Mouse (Mus musculus) hindbrain, embryonic 15.5 days (tissue): ENCODE measurements at regions not wholly inside any gene's neighbourhood (a gene's known extent, or its start where the extent isn't known, plus 50 kb on each side); places are given as distances from the start of the nearest gene placed in this dataset.

Source experiments
- ATAC-seq: fragments of 200-750 bp; cut with Nextera tagmentation; 2 replicates; pipeline ENCODE4 v1.8.0; 2017; ENCODE audit warnings: low read depth, moderate number of reproducible peaks, moderate TSS enrichment; ENCODE audit not compliant: low FRiP score
- H3K27ac ChIP-seq: fragments of 300-500 bp; sonication (generic); replicated peaks from 2 replicates; pipeline ENCODE4 v1.5.1; 2015; ENCODE audit warnings: mild to moderate bottlenecking, inconsistent platforms
- H3K27me3 ChIP-seq: fragments of 300-500 bp; sonication (generic); 2 replicates; pipeline ENCODE4 v1.6.1; 2015; ENCODE audit warnings: control low read depth, inconsistent platforms
- H3K36me3 ChIP-seq: fragments of 300-500 bp; sonication (generic); 2 replicates; pipeline ENCODE4 v1.6.1; 2015; ENCODE audit warnings: control low read depth, inconsistent platforms
- H3K4me1 ChIP-seq: fragments of 300-500 bp; sonication (generic); replicated peaks from 2 replicates; pipeline ENCODE4 v1.6.1; 2015; ENCODE audit warnings: control low read depth, inconsistent platforms
- H3K4me2 ChIP-seq: fragments of 300-500 bp; sonication (generic); 2 replicates; pipeline ENCODE4 v1.6.1; 2015; ENCODE audit warnings: moderate library complexity, mild to moderate bottlenecking, inconsistent platforms
- H3K4me3 ChIP-seq: fragments of 300-500 bp; sonication (generic); 2 replicates; pipeline ENCODE4 v1.5.1; 2015; ENCODE audit warnings: mild to moderate bottlenecking, inconsistent platforms
- H3K9ac ChIP-seq: fragments of 300-500 bp; sonication (generic); 2 replicates; pipeline ENCODE4 v1.6.1; 2015; ENCODE audit warnings: inconsistent platforms
- H3K9me3 ChIP-seq: fragments of 300-500 bp; sonication (generic); 2 replicates; pipeline ENCODE4 v1.6.1; 2016; ENCODE audit warnings: control low read depth, inconsistent platforms
- WGBS: fragments of 180-500 bp; shearing (Covaris S2); methylation state at CpG from one replicate; pipeline ENCODE4 v1.1.7; 2015; 5-methylcytosine and 5-hydroxymethylcytosine counted together

GRCm38 (mm10) chr17:75796380-75796779 lies 244.6 kb upstream of the Fam98a start:
- H3K4me3 ChIP-seq = no peak overlapping the region
- no peaks in the 10 kb centered on the region for H3K9me3 ChIP-seq
- no peak for ATAC-seq
- H3K4me1 ChIP-seq = no peaks in the 10 kb centered on the region
- H3K27me3 ChIP-seq = no peaks in the 10 kb centered on the region
- H3K36me3 ChIP-seq = no peaks in the 10 kb centered on the region
- 83% methylated on average over 3 of the region's 3 CpGs for WGBS
- H3K27ac ChIP-seq = no peak overlapping the region
- H3K9ac ChIP-seq = no peak overlapping the region
- H3K4me2 ChIP-seq = no peak overlapping the region

- H3K4me1 ChIP-seq = no peaks in the 10 kb centered on the region
- H3K36me3 ChIP-seq = no peaks in the 10 kb centered on the region
- H3K9ac ChIP-seq = no peak overlapping the region
- no peak overlapping the region for H3K4me2 ChIP-seq
- no peak overlapping the region for H3K4me3 ChIP-seq
- no peak overlapping the region for H3K27ac ChIP-seq
- WGBS = 77% methylated on average over 3 of the region's 3 CpGs
- H3K27me3 ChIP-seq = no peaks in the 10 kb centered on the region
- H3K9me3 ChIP-seq = no peaks in the 10 kb centered on the region
- no peak for ATAC-seq
These were observed 244.0 kb upstream of the Fam98a start for GRCm38 (mm10) chr17:75795772-75796171.

- H3K27me3 ChIP-seq = no peaks in the 10 kb centered on the region
- no peak for ATAC-seq
- no peak overlapping the region for H3K9ac ChIP-seq
- no peaks in the 10 kb centered on the region for H3K36me3 ChIP-seq
- H3K9me3 ChIP-seq = no peaks in the 10 kb centered on the region
- no peak overlapping the region for H3K27ac ChIP-seq
- H3K4me3 ChIP-seq = no peak overlapping the region
- 47% methylated on average over 2 of the region's 2 CpGs for WGBS
- no peak overlapping the region for H3K4me2 ChIP-seq
- H3K4me1 ChIP-seq = no peaks in the 10 kb centered on the region
These were observed 228.0 kb upstream of the Fam98a start for GRCm38 (mm10) chr17:75779770-75780169.

GRCm38 (mm10) chr17:75776611-75777010 lies 224.9 kb upstream of the Fam98a start:
- ATAC-seq = no peak
- Histone ChIP-seq H3K36me3 (no peaks in the 10 kb centered on the region), H3K27ac (no peak overlapping the region), H3K4me2 (no peak overlapping the region), H3K9me3 (no peaks in the 10 kb centered on the region), H3K27me3 (no peaks in the 10 kb centered on the region), H3K4me3 (no peak overlapping the region), H3K4me1 (no peaks in the 10 kb centered on the region), H3K9ac (no peak overlapping the region)
- 73% methylated on average over 7 of the region's 7 CpGs for WGBS

- 92% methylated on average over 3 of the region's 3 CpGs for WGBS
- H3K4me1 ChIP-seq = no peaks in the 10 kb centered on the region
- no peaks in the 10 kb centered on the region for H3K27me3 ChIP-seq
- H3K27ac ChIP-seq = no peak overlapping the region
- H3K9ac ChIP-seq = no peak overlapping the region
- H3K36me3 ChIP-seq = no peaks in the 10 kb centered on the region
- H3K4me3 ChIP-seq = no peak overlapping the region
- no peaks in the 10 kb centered on the region for H3K9me3 ChIP-seq
- H3K4me2 ChIP-seq = no peak overlapping the region
- no peak for ATAC-seq
These were observed 223.8 kb upstream of the Fam98a start for GRCm38 (mm10) chr17:75775518-75775917.

GRCm38 (mm10) chr17:75772861-75773260 lies 221.1 kb upstream of the Fam98a start:
- no peaks in the 10 kb centered on the region for H3K27me3 ChIP-seq
- H3K9ac ChIP-seq = no peak overlapping the region
- no peak overlapping the region for H3K4me2 ChIP-seq
- H3K27ac ChIP-seq = no peak overlapping the region
- no peaks in the 10 kb centered on the region for H3K9me3 ChIP-seq
- no peak for ATAC-seq
- H3K4me3 ChIP-seq = no peak overlapping the region
- no peaks in the 10 kb centered on the region for H3K4me1 ChIP-seq
- H3K36me3 ChIP-seq = no peaks in the 10 kb centered on the region

- H3K4me3 ChIP-seq = no peak overlapping the region
- H3K27me3 ChIP-seq = no peaks in the 10 kb centered on the region
- no peak overlapping the region for H3K27ac ChIP-seq
- H3K9ac ChIP-seq = no peak overlapping the region
- H3K4me1 ChIP-seq = no peaks in the 10 kb centered on the region
- no peaks in the 10 kb centered on the region for H3K9me3 ChIP-seq
- WGBS = 89% methylated on average over 6 of the region's 6 CpGs
- no peaks in the 10 kb centered on the region for H3K36me3 ChIP-seq
- H3K4me2 ChIP-seq = no peak overlapping the region
- ATAC-seq = no peak
These were observed 216.9 kb upstream of the Fam98a start for GRCm38 (mm10) chr17:75768654-75769053.

- no peak overlapping the region for H3K9ac ChIP-seq
- WGBS = 96% methylated on average over 2 of the region's 2 CpGs
- no peaks in the 10 kb centered on the region for H3K36me3 ChIP-seq
- H3K27me3 ChIP-seq = no peaks in the 10 kb centered on the region
- no peak overlapping the region for H3K4me3 ChIP-seq
- H3K27ac ChIP-seq = no peak overlapping the region
- no peak for ATAC-seq
- no peaks in the 10 kb centered on the region for H3K9me3 ChIP-seq
- H3K4me2 ChIP-seq = no peak overlapping the region
- no peaks in the 10 kb centered on the region for H3K4me1 ChIP-seq
These were observed 211.6 kb upstream of the Fam98a start for GRCm38 (mm10) chr17:75763391-75763790.

- Histone ChIP-seq H3K36me3 (no peaks in the 10 kb centered on the region), H3K9ac (no peak overlapping the region), H3K27me3 (no peaks in the 10 kb centered on the region), H3K4me2 (no peak overlapping the region), H3K4me3 (no peak overlapping the region), H3K9me3 (no peaks in the 10 kb centered on the region), H3K4me1 (no peaks in the 10 kb centered on the region), H3K27ac (no peak overlapping the region)
- 97% methylated on average over 5 of the region's 5 CpGs for WGBS
- no peak for ATAC-seq
These were observed 204.7 kb upstream of the Fam98a start for GRCm38 (mm10) chr17:75756487-75756886.

GRCm38 (mm10) chr17:75716458-75716857 lies 164.7 kb upstream of the Fam98a start:
- Histone ChIP-seq H3K4me3 (no peak overlapping the region), H3K36me3 (no peaks in the 10 kb centered on the region), H3K27me3 (no peaks in the 10 kb centered on the region), H3K9ac (no peak overlapping the region), H3K4me1 (no peaks in the 10 kb centered on the region), H3K9me3 (no peaks in the 10 kb centered on the region), H3K4me2 (no peak overlapping the region), H3K27ac (no peak overlapping the region)
- ATAC-seq = no peak
- 94% methylated on average over 4 of the region's 4 CpGs for WGBS

- Histone ChIP-seq H3K4me2 (no peak overlapping the region), H3K4me3 (no peak overlapping the region), H3K27ac (no peak overlapping the region), H3K9me3 (no peaks in the 10 kb centered on the region), H3K36me3 (no peaks in the 10 kb centered on the region), H3K9ac (no peak overlapping the region), H3K27me3 (no peaks in the 10 kb centered on the region), H3K4me1 (no peaks in the 10 kb centered on the region)
- ATAC-seq = no peak
These were observed 162.8 kb upstream of the Fam98a start for GRCm38 (mm10) chr17:75714578-75714977.

GRCm38 (mm10) chr17:75714059-75714458 lies 162.3 kb upstream of the Fam98a start:
- Histone ChIP-seq H3K36me3 (no peaks in the 10 kb centered on the region), H3K9me3 (no peaks in the 10 kb centered on the region), H3K4me3 (no peak overlapping the region), H3K27me3 (no peaks in the 10 kb centered on the region), H3K9ac (no peak overlapping the region), H3K4me2 (no peak overlapping the region), H3K4me1 (no peaks in the 10 kb centered on the region), H3K27ac (no peak overlapping the region)
- 87% methylated on average over 1 of the region's 1 CpGs for WGBS
- no peak for ATAC-seq

- H3K27me3 ChIP-seq = no peaks in the 10 kb centered on the region
- ATAC-seq = no peak
- H3K27ac ChIP-seq = no peak overlapping the region
- WGBS = 96% methylated on average over 4 of the region's 4 CpGs
- H3K4me2 ChIP-seq = no peak overlapping the region
- H3K4me3 ChIP-seq = no peak overlapping the region
- no peaks in the 10 kb centered on the region for H3K4me1 ChIP-seq
- no peaks in the 10 kb centered on the region for H3K36me3 ChIP-seq
- no peaks in the 10 kb centered on the region for H3K9me3 ChIP-seq
- no peak overlapping the region for H3K9ac ChIP-seq
These were observed 155.9 kb upstream of the Fam98a start for GRCm38 (mm10) chr17:75707687-75708086.
